Mouse (Mus musculus) limb, embryonic 11.5 days (tissue): ENCODE measurements around the gene Olfr273. TPM values are rescaled to one million over a fixed set of nuclear protein-coding genes. Genes with fewer than 3 reads are reported as not detected.

Source experiments
- polyA plus RNA-seq: library from polyadenylated mRNA; unstranded; fragments of >200 nt; fragmentation: Nextera tagmentation; extraction: Ambion mirVana; gene quantifications from 2 replicates; pipeline ENCODE4 v1.2.1, GENCODE M21; 2014

Gene Olfr273
- polyA plus RNA-seq, 1 experiment from 2014 or later, result not detected

Other genes starting within 250 kb of the Olfr273 start
- not detected in 2 replicates for gene Olfr275, start 44.6 kb downstream of the Olfr273 start, polyA plus RNA-seq
- gene Olfr272, start 59.9 kb upstream of the Olfr273 start, polyA plus RNA-seq, result not detected in 2 replicates
- gene Olfr270, start 105.3 kb upstream of the Olfr273 start, polyA plus RNA-seq, result not detected in 2 replicates
- not detected in 2 replicates for gene Nipsnap3a, start 130.0 kb upstream of the Olfr273 start, polyA plus RNA-seq
- 55.4 and 58.6 TPM in 2 replicates for gene Nipsnap3b, start 152.6 kb upstream of the Olfr273 start, polyA plus RNA-seq